Mouse (Mus musculus): ENCODE results near the gene Sergef.

DNA sequence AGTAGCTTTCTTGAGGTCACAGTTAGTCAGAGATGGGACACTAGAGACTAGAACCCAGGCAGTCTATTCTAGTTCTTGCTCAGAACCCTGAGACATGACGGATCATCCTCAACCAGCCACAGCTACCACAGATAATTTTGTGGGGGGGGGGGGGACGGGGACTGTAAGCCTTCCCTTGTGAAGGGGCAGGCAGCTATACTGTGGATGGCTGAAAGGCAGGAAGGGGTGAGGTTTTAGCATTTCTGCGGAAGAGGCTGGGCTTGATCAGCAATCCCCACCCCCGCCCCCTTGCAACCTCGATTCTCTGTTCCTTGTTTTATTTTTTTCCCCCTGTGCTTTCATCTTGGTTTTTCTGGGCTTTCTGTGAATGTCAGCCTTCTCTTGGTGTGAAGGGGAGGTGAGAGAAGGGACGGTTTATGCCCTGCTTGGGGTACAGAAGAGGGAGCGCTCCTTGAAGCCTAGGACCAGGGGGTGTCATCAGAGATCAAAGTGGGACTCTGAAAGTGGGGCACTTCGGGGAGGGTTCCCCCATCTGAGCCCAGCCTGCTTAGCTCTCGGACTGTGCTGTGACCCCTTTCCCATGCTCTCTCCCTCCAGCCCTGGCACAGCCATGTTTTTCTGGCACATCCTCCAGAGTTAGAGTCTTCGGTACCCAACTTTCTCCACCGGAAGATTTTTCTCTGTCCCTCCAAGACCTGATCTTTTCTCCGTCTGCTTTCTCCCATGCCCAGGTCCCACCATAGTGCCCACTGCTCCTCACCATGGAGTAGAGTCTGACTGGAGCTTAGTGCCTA is 245.7 kb downstream of the Sergef start:
- no peak for TF ChIP-seq POLR2A (IDR thresholded peaks at IDR 0.05; ENCODE audit: borderline replicate concordance, insufficient read depth, low read length)
- no peak for TF ChIP-seq CTCF (IDR thresholded peaks at IDR 0.05; ENCODE audit: borderline replicate concordance, insufficient read depth, low read depth, low read length)
